Mouse (Mus musculus) forebrain, embryonic 10.5 days (tissue): ENCODE measurements around the gene Tnp1. TPM values are rescaled to one million over a fixed set of nuclear protein-coding genes. Genes with fewer than 3 reads are reported as not detected.

Experiments
- DNase-seq: peaks from one replicate; pipeline ENCODE4 v3.0.0-alpha.2; 2017; ENCODE audit warnings: low spot score; ENCODE audit errors: extremely low spot score
- H3K27ac ChIP-seq: fragments of 300-500 bp; sonication (generic); 2 replicates; pipeline ENCODE4 v1.5.1; 2016; ENCODE audit warnings: mild to moderate bottlenecking
- H3K27me3 ChIP-seq: fragments of 300-500 bp; sonication (generic); 2 replicates; pipeline ENCODE4 v1.6.1; 2016; ENCODE audit warnings: mild to moderate bottlenecking; ENCODE audit not compliant: poor library complexity, severe bottlenecking
- H3K36me3 ChIP-seq: fragments of 300-500 bp; sonication (generic); replicated peaks from 2 replicates; pipeline ENCODE4 v1.6.1; 2016; ENCODE audit warnings: mild to moderate bottlenecking, moderate library complexity
- H3K4me1 ChIP-seq: fragments of 300-500 bp; sonication (generic); 2 replicates; pipeline ENCODE4 v1.6.1; 2016
- H3K4me3 ChIP-seq: fragments of 300-500 bp; sonication (generic); 2 replicates; pipeline ENCODE4 v1.5.1; 2016; ENCODE audit warnings: mild to moderate bottlenecking, moderate library complexity
- H3K9me3 ChIP-seq: fragments of 300-500 bp; sonication (generic); 2 replicates; pipeline ENCODE4 v1.6.1; 2016; ENCODE audit warnings: mild to moderate bottlenecking, moderate library complexity
- WGBS: fragments of 180-500 bp; shearing (Covaris S2); methylation state at CpG from one replicate; pipeline ENCODE4 v1.1.7; 2016; 5-methylcytosine and 5-hydroxymethylcytosine counted together
- polyA plus RNA-seq: library from polyadenylated mRNA; unstranded; fragments of >200 nt; fragmentation: Nextera tagmentation; extraction: Ambion mirVana; gene quantifications from 2 replicates; pipeline ENCODE4 v1.2.1, GENCODE M21; 2016

Tnp1 gene
- polyA plus RNA-seq, 1 experiment from 2014 or later, result not detected

DNA sequence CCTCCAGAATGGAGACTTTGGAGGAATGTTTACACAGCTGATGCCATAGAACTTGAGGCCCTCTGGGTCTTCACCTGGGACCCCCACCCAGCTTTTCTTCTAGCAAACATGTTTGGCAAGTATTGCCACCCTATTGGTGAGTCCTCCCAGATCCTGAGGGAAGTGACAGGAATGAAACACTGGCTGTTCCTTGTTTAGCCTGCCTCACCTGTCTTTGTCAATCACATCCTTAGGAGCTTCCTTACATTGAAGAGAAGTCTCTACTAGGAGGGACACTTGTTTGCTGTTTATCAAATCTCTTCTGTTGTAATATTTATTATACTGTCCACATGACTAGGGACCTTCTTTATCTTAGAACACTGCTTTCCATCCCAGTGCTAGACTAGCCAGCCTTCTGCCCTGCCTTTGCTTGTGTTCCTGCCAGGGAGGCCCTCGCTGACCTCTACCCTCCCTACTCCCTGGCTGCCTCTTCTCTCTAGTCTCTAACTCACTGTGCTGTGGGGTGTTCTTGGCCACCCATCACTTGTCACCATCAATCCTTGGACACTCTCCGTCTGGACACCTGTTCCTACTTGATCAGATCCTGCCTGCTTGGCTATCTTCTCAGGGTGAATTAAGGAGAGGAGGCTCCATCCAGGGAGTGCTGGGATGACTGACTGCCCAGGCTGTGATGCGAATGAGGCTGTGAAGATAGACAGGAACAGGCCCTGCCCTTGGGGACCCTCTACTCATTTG is 25.1 kb upstream of the Tnp1 start:
- Histone ChIP-seq H3K4me1 (peaks cover 30% of the 10 kb centered on the region), H3K4me3 (no peak overlapping the region), H3K27me3 (no peaks in the 10 kb centered on the region), H3K36me3 (no peaks in the 10 kb centered on the region), H3K27ac (no peak overlapping the region), H3K9me3 (no peaks in the 10 kb centered on the region)
- 81% methylated on average over 3 of the region's 3 CpGs for WGBS
- DNase-seq, result no peak

DNA sequence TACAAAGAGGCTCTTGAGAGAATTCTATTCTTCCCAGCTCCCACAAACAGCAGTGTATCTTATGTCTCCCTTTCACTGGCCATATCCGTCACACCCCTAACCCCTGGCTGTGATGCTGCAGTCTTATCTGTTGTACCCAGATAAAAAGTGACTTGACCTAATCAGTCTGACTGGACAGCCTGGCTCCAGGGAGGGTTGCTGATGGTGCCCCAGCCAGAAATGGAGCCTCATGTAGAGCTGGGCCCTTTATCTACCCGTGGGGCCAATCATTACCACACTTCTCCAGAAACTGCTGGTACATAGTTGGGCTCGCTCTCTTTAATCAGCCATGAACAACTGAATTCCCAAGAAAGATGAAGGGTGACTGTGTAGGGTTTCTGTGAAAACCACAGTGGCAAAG is 22.8 kb upstream of the Tnp1 start:
- Histone ChIP-seq H3K27ac (peak overlapping the region; percentile 60; the same call in 1 of the 2 replicates), H3K9me3 (no peaks in the 10 kb centered on the region), H3K4me3 (no peak overlapping the region), H3K27me3 (no peaks in the 10 kb centered on the region), H3K36me3 (no peaks in the 10 kb centered on the region), H3K4me1 (peaks cover 28% of the 10 kb centered on the region)
- DNase-seq, result no peak
- 88% methylated on average over 3 of the region's 3 CpGs for WGBS

DNA sequence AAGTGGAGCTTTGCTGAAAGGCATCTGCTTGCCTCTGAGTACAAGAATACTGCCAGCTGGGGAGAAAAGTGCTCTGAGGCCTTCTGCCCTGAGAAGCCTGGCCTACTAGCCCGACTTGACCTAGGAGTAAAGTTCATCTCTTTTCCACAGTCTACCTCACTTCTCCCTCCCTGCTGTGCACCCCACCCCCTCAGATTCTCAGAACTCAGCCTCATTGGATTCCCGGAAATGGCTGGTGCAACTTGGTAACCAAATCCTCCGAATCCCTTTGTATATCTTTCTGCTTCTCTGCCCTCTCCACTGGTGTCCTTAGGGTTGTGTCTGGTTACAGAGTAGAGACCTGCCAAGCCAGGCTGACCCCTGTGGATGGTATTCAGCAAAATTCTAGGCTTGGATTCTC is 20.8 kb upstream of the Tnp1 start:
- H3K9me3 ChIP-seq, result no peaks in the 10 kb centered on the region
- no peaks in the 10 kb centered on the region for H3K36me3 ChIP-seq
- DNase-seq, result peak; percentile 25
- peaks cover 22% of the 10 kb centered on the region for H3K4me1 ChIP-seq
- H3K27me3 ChIP-seq, result no peaks in the 10 kb centered on the region
- WGBS, result 60% methylated on average over 3 of the region's 3 CpGs
- no peak overlapping the region for H3K4me3 ChIP-seq
- peak overlapping the region; percentile 22 for H3K27ac ChIP-seq

DNA sequence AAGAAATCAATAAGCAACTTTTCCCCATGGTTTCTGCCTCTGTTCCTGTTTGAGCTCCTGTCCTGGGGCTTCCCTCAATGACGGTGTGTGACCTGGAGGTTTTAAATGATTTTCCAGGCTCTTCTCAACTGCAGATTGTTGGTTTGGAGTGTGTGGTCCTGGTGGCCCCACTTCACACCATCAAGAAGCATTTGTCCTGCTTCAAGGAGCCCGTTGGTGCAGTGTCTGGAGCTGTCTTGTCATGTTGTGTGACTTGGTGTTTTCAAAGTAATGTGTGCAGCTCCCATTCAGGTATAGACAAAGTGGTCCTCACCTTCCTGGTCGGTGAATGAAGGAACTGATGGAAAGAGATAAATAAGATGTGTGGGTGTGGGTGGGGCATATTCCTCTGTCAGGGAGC is 20.0 kb upstream of the Tnp1 start:
- Histone ChIP-seq H3K36me3 (no peaks in the 10 kb centered on the region), H3K27me3 (no peaks in the 10 kb centered on the region), H3K4me1 (peaks cover 22% of the 10 kb centered on the region), H3K9me3 (no peaks in the 10 kb centered on the region), H3K27ac (no peak overlapping the region), H3K4me3 (no peak overlapping the region)
- no peak for DNase-seq
- 90% methylated on average over 3 of the region's 3 CpGs for WGBS

DNA sequence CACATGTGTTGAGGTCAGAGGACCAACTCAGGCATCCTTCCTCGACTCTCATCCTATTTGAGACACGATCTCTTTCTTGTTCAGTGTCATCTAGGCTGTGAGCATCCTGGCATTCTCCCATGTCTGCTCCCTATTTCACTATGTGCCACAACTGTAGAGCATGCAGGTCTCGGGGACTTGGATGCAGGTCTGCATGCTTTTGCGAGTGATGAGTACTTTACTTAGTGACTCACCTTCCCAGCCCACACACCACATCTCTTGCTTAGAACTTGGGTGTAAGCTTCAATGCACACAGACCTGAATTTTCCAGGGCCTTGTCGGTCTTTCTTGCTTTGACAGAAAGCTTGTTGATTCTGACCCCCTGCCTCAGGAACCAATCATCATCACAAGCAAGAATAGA is 16.8 kb upstream of the Tnp1 start:
- H3K4me1 ChIP-seq, result peaks cover 9% of the 10 kb centered on the region
- H3K9me3 ChIP-seq, result no peaks in the 10 kb centered on the region
- H3K27me3 ChIP-seq, result no peaks in the 10 kb centered on the region
- no peaks in the 10 kb centered on the region for H3K36me3 ChIP-seq
- no peak for DNase-seq
- no peak overlapping the region for H3K27ac ChIP-seq
- H3K4me3 ChIP-seq, result no peak overlapping the region
- WGBS, result 87% methylated on average over 5 of the region's 5 CpGs

DNA sequence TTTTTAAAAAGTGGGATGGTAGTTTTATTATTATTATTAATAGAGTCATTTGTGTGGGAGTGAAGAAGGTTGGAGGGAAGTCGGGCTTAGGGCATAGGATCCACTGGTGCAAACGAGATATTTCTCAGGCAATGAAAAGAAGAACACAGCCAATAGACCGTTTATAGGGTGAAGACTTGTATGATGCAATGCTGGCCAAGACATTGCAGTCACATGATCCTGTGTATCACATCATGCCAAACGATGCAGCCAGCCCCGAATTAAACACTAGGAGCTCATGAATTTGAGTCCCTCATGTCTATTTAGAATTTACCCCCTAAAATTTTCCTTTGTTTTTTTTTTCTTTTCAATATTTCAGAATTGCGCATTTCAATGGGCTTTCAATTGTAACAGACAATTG is 13.0 kb upstream of the Tnp1 start:
- 89% methylated on average over 6 of the region's 6 CpGs for WGBS
- DNase-seq, result no peak
- peaks cover 10% of the 10 kb centered on the region for H3K4me1 ChIP-seq
- H3K27ac ChIP-seq, result no peak overlapping the region
- no peaks in the 10 kb centered on the region for H3K36me3 ChIP-seq
- H3K27me3 ChIP-seq, result no peaks in the 10 kb centered on the region
- no peaks in the 10 kb centered on the region for H3K9me3 ChIP-seq
- H3K4me3 ChIP-seq, result no peak overlapping the region

DNA sequence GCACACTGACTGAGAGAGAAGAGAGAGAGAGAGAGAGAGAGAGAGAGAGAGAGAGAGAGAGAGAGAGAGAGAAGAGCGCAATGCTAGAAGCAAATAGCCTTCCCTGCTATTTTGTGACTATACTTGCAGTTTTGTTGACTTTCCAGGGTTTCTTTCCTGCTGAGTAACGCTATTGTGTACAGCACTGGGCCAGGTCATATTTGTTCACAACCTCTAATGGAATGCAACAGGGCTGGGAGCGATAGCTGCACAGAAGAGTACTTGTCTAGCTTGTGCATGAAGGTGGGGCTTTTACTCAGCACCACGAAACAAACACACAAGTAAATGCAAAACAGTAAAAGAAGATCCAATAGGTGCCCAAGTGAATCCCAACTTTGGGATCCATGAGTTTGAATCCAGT is 11.7 kb upstream of the Tnp1 start:
- no peak for DNase-seq
- Histone ChIP-seq H3K9me3 (no peaks in the 10 kb centered on the region), H3K4me3 (no peak overlapping the region), H3K27ac (no peak overlapping the region), H3K4me1 (peaks cover 10% of the 10 kb centered on the region), H3K27me3 (no peaks in the 10 kb centered on the region), H3K36me3 (no peaks in the 10 kb centered on the region)
- WGBS, result 84% methylated on average over 4 of the region's 4 CpGs

DNA sequence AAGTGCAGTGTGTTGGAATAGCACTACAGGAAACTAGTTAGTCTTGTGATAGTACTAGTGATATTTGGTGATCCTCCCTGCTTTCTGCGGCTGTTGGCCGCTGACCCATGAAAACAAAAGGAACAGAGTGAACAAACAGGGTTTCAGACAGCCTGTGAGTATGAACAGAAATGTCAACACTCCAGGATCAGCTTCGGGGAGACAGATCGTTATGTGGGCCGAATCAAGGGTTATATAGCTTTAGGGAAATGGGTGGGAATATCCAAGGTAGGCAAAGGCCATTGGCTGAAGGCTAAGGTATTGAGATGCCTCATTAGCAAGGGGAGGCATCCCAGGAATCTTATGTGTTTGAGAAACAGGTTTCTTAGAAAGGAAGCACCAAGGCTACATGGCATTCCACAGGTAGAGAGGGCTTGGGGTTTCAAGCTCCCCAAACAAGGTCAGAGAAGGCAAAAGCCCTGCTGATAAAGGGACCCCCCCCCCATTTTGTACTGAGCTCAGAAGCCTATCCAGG is 11.1 kb upstream of the Tnp1 start:
- no peak for DNase-seq
- Histone ChIP-seq H3K4me1 (peaks cover 10% of the 10 kb centered on the region), H3K27ac (no peak overlapping the region), H3K9me3 (no peaks in the 10 kb centered on the region), H3K27me3 (no peaks in the 10 kb centered on the region), H3K36me3 (no peaks in the 10 kb centered on the region), H3K4me3 (no peak overlapping the region)
- WGBS, result 75% methylated on average over 5 of the region's 5 CpGs

DNA sequence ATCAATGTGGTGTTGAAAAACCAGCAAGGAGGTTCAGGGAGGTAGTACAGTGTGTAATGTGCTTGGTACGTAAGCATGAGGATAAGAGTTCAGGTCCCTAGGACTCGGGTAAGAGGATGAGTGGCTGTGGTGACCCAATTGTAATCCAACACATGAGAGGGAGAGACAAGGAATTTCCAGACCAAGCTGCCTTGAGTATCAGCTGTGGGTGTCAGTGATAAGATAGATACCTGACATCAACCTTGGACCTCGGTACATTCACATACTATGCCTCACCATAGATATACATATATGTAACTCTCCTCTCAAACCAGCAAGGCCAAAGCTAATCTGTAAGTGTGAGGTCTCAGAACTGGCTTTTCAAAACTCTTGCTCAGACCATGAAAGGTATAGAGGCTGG is 10.4 kb upstream of the Tnp1 start:
- DNase-seq, result no peak
- peaks cover 10% of the 10 kb centered on the region for H3K4me1 ChIP-seq
- no peak overlapping the region for H3K27ac ChIP-seq
- no peak overlapping the region for H3K4me3 ChIP-seq
- WGBS, result 94% methylated on average over 3 of the region's 3 CpGs
- no peaks in the 10 kb centered on the region for H3K9me3 ChIP-seq
- H3K36me3 ChIP-seq, result no peaks in the 10 kb centered on the region
- no peaks in the 10 kb centered on the region for H3K27me3 ChIP-seq

DNA sequence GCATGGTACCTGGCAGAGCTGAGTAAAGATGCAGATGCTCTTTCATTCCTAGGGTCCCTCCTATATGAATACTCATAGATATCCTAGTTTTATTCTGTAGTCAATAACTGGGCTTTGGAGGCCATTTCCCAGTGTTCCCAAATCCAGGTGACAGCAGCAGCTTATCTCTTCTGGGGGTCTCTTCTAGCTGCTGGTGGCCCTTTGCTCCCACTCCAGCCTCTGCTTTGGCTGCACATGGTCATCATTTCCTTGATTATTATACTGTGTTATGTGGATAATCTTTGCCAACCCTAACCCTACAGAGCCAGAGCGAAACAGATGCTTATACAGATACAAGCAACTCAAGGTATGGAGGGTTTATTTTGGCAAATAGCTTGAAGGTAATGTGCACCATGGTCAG is 8.9 kb downstream of the Tnp1 start:
- Histone ChIP-seq H3K27ac (no peak overlapping the region), H3K4me1 (0 out of 2 replicates have a peak, but pooled peaks cover 7% of the 10 kb centered on the region), H3K36me3 (no peaks in the 10 kb centered on the region), H3K27me3 (no peaks in the 10 kb centered on the region), H3K4me3 (no peak overlapping the region), H3K9me3 (no peaks in the 10 kb centered on the region)
- 90% methylated on average over 1 of the region's 1 CpGs for WGBS
- DNase-seq, result no peak

DNA sequence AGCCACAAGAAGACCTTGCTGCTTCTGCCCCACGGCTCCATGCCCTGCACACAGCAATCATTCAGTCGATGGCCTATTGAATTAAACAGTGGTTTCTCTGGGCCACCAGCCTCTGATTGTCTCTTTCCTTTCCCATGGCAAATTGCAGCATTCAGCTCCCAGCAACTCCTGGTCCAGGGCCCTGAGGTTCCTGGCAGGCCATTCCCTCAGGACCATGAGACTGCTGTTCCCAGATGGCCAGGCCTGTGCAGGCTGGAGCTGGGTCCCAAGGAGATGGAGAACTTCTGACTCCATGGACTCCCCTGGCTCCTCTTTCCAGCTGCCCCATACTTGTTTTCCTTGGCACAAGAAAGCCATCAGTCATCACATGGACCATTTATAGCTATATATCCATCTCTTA is 10.8 kb downstream of the Tnp1 start:
- Histone ChIP-seq H3K27me3 (no peaks in the 10 kb centered on the region), H3K36me3 (no peaks in the 10 kb centered on the region), H3K9me3 (no peaks in the 10 kb centered on the region), H3K4me1 (0 out of 2 replicates have a peak, but pooled peaks cover 7% of the 10 kb centered on the region), H3K27ac (no peak overlapping the region), H3K4me3 (no peak overlapping the region)
- no peak for DNase-seq
- WGBS, result 84% methylated on average over 2 of the region's 2 CpGs

DNA sequence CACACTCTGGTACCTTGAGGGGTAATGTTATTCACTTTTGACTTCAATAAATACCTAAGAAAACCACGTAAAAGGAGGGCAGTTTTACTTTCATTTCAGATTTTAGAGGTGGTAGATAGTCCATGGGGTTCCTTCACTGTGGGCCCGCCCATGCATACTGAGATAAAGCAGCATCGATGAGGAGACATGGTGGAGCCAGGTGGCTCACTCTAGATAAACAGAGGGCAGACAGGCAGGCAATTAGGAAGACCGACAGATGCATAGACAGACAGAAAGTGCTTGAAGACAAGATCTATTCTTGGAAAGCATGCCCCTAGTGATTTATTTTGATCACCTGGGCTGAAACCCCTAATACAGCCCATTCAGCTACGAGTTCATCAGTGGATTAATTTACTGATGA is 13.1 kb downstream of the Tnp1 start:
- H3K4me3 ChIP-seq, result no peak overlapping the region
- 85% methylated on average over 5 of the region's 5 CpGs for WGBS
- H3K27ac ChIP-seq, result no peak overlapping the region
- H3K9me3 ChIP-seq, result no peaks in the 10 kb centered on the region
- H3K27me3 ChIP-seq, result no peaks in the 10 kb centered on the region
- 0 out of 2 replicates have a peak, but pooled peaks cover 7% of the 10 kb centered on the region for H3K4me1 ChIP-seq
- H3K36me3 ChIP-seq, result no peaks in the 10 kb centered on the region
- DNase-seq, result no peak

DNA sequence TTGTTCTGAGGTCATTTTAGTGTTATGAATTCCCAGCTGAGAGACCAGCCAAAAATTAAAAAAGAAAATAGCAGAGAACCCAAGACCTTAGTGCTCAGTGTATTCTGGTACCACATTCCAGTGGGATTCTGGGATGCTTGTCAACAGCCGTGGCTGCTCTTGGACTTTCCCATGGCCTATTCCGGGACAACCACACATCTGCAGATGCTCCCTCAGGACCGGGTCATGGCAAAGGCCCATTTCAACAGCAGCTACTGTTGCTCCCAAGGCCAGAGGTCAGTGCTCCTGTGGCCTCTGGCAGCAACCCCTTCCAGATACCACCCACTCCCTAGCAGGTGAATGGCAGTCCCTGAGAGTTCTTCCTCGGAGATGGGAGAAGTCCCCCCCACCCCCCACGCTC is 13.7 kb downstream of the Tnp1 start:
- 71% methylated on average over 5 of the region's 5 CpGs for WGBS
- Histone ChIP-seq H3K9me3 (no peaks in the 10 kb centered on the region), H3K4me1 (0 out of 2 replicates have a peak, but pooled peaks cover 7% of the 10 kb centered on the region), H3K27me3 (no peaks in the 10 kb centered on the region), H3K36me3 (no peaks in the 10 kb centered on the region), H3K4me3 (no peak overlapping the region), H3K27ac (no peak overlapping the region)
- no peak for DNase-seq
